Mouse (Mus musculus) liver, embryonic 11.5 days (tissue): ENCODE data around the gene Pxn. TPM values are rescaled to one million over a fixed set of nuclear protein-coding genes. Genes with fewer than 3 reads are reported as not detected.

Experiments used
- ATAC-seq: fragments of 200-750 bp; cut with Nextera tagmentation; replicated peaks from 2 replicates; pipeline ENCODE4 v1.8.0; 2017; ENCODE audit warnings: moderate number of reproducible peaks, mild to moderate bottlenecking, moderate TSS enrichment, moderate library complexity; ENCODE audit not compliant: low FRiP score
- DNase-seq: peaks from one replicate; pipeline ENCODE4 v3.0.0-alpha.2; 2017; ENCODE audit warnings: low spot score
- H3K27ac ChIP-seq: fragments of 300-500 bp; sonication (generic); 2 replicates; pipeline ENCODE4 v1.5.1; 2014; ENCODE audit warnings: mild to moderate bottlenecking, low read depth, low read length, control low read depth
- H3K27me3 ChIP-seq: fragments of 300-500 bp; sonication (generic); replicated peaks from 2 replicates; pipeline ENCODE4 v1.6.1; 2014; ENCODE audit warnings: low read length, mixed read lengths; ENCODE audit not compliant: control insufficient read depth, insufficient read depth
- H3K36me3 ChIP-seq: fragments of 300-500 bp; sonication (generic); 2 replicates; pipeline ENCODE4 v1.6.1; 2014; ENCODE audit warnings: mild to moderate bottlenecking, low read length, moderate library complexity, mixed read lengths; ENCODE audit not compliant: control insufficient read depth, insufficient read depth
- H3K4me1 ChIP-seq: fragments of 300-500 bp; sonication (generic); replicated peaks from 2 replicates; pipeline ENCODE4 v1.6.1; 2014; ENCODE audit warnings: low read length, mixed read lengths; ENCODE audit not compliant: control insufficient read depth, insufficient read depth
- H3K4me2 ChIP-seq: fragments of 300-500 bp; sonication (generic); 2 replicates; pipeline ENCODE4 v1.6.1; 2014; ENCODE audit warnings: mild to moderate bottlenecking, control low read depth, moderate library complexity
- H3K4me3 ChIP-seq: fragments of 300-500 bp; sonication (generic); 2 replicates; pipeline ENCODE4 v1.5.1; 2014; ENCODE audit warnings: low read depth, low read length, control low read depth
- H3K9ac ChIP-seq: fragments of 300-500 bp; sonication (generic); 2 replicates; pipeline ENCODE4 v1.6.1; 2014; ENCODE audit warnings: low read depth, low read length, control low read depth
- H3K9me3 ChIP-seq: fragments of 300-500 bp; sonication (generic); 2 replicates; pipeline ENCODE4 v1.6.1; 2016; ENCODE audit warnings: low read length, inconsistent platforms, mixed read lengths; ENCODE audit not compliant: control insufficient read depth
- WGBS: fragments of 180-500 bp; shearing (Covaris S2); extraction: QIAGEN DNeasy Blood & Tissue Kit; methylation state at CpG from one replicate; pipeline ENCODE4 v1.1.7; 2014; 5-methylcytosine and 5-hydroxymethylcytosine counted together
- polyA plus RNA-seq: library from polyadenylated mRNA; unstranded; fragments of >200 nt; fragmentation: Nextera tagmentation; extraction: Ambion mirVana; gene quantifications from 2 replicates; pipeline ENCODE4 v1.2.1, GENCODE M21; 2014

Gene Pxn
- polyA plus RNA-seq, 1 experiment from 2014 or later, result 12.4 TPM

- H3K4me2 ChIP-seq, result peak within 1 kb of the TSS; percentile 70
- H3K9ac ChIP-seq, result peak within 1 kb of the TSS; percentile 62
- DNase-seq (peak; percentile 76), ATAC-seq (peak; percentile 86)
- no peaks in the 10 kb centered on the region for H3K36me3 ChIP-seq
- no peaks in the 10 kb centered on the region for H3K9me3 ChIP-seq
- H3K27ac ChIP-seq, result no peak within 1 kb of the TSS
- H3K4me3 ChIP-seq, result peak within 1 kb of the TSS; percentile 46
- WGBS, result 8% methylated on average over 30 of the region's 30 CpGs
- 0 out of 2 replicates have a peak, but pooled peaks cover 3% of the 10 kb centered on the region for H3K27me3 ChIP-seq
- peaks cover 10% of the 10 kb centered on the region for H3K4me1 ChIP-seq
These were observed 22.2 kb upstream of the Pxn start, which contains the start of gene Sirt4 for GRCm38 (mm10) chr5:115483947-115484920. Gene Sirt4 (minus strand): TSS chr5:115484725.

DNA sequence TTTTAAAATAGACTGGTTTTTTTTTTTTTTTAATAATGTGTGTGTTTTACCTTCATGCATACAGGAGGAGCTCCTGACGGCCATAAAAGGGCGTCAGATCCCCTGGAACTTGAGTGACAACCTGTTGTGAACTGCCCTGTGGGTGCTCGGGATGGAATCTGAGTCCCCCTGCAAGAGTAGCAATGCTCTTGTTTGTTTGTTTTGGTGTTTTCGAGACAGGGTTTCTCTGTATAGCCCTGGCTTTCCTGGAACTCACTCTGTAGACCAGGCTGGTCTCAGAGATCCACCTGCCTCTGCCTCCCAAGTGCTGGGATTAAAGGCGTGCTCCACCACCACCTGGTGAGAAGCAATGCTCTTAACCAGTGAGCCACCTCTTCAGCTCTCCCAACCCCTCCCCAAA lies 21.5 kb upstream of the Pxn start:
- ATAC-seq (no peak), DNase-seq (no peak)
- Histone ChIP-seq H3K4me3 (peak overlapping the region; percentile 46), H3K27ac (no peak overlapping the region), H3K4me2 (peak overlapping the region; percentile 70), H3K9me3 (no peaks in the 10 kb centered on the region), H3K27me3 (0 out of 2 replicates have a peak, but pooled peaks cover 3% of the 10 kb centered on the region), H3K36me3 (no peaks in the 10 kb centered on the region), H3K9ac (peak overlapping the region; percentile 62), H3K4me1 (peaks cover 10% of the 10 kb centered on the region)
- 61% methylated on average over 5 of the region's 5 CpGs for WGBS

DNA sequence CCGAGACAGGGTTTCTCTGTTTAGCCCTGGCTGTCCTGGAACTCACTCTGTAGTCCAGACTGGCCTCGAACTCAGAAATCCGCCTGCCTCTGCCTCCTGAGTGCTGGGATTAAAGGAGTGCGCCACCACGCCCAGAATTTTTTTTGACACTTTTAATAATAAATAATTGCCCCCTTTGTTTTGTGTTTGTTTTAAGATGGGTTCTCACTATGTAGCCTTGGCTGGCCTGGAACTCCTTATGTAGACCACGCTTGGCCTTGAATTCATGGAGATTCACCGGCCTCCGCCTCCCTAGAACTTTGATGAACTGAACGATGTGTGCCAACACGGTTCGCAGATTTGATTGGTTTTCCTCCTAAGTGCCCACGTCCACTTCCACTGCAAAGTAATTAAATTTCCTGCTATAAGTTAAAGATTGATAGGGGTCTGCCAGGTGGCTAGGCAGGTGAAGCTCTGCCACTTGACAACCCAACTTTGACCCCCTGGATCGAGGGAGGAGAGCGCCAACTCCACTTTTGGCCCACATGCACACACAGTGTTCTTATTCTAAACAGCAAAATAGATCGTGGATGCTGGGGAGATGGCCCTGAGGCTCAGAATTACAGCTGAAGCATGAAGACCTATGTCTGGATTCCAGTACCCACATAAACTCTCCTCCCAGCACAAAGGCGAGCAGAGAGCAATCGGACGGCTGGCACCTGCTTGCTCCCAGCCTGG lies 20.8 kb upstream of the Pxn start:
- ATAC-seq, result no peak
- Histone ChIP-seq H3K4me1 (peaks cover 7% of the 10 kb centered on the region; the same call in 1 of the 2 replicates), H3K36me3 (no peaks in the 10 kb centered on the region), H3K4me2 (no peak overlapping the region), H3K27ac (no peak overlapping the region), H3K9me3 (no peaks in the 10 kb centered on the region), H3K4me3 (no peak overlapping the region), H3K27me3 (no peaks in the 10 kb centered on the region), H3K9ac (no peak overlapping the region)
- WGBS, result 88% methylated on average over 18 of the region's 18 CpGs
- DNase-seq, result no peak

GRCm38 (mm10) chr5:115486726-115487125 lies 19.8 kb upstream of the Pxn start:
- Histone ChIP-seq H3K4me1 (peaks cover 17% of the 10 kb centered on the region), H3K4me2 (no peak overlapping the region), H3K9me3 (no peaks in the 10 kb centered on the region), H3K36me3 (no peaks in the 10 kb centered on the region), H3K9ac (no peak overlapping the region), H3K27ac (no peak overlapping the region), H3K27me3 (no peaks in the 10 kb centered on the region), H3K4me3 (no peak overlapping the region)
- ATAC-seq (no peak), DNase-seq (no peak)
- WGBS, result 46% methylated on average over 4 of the region's 4 CpGs

DNA sequence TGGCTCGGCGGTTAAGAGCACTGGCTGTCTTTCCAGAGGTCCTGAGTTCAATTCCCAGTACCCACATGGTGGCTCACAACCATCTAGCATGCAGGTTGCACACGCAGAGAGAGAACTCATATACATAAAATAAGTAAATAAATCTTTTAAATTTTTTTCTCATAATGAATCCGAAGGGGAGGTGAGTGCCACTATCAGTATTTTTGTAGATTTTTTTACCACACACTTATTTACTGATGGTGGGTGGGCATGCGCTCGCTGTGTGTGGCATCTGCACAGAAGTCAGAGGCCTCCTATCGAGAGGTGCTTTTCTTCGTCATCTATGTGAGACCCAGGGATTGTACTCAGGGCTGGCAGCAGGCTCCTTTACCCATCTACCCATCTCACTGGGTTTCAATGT lies 19.1 kb upstream of the Pxn start:
- 82% methylated on average over 8 of the region's 8 CpGs for WGBS
- no peak for DNase-seq
- H3K4me2 ChIP-seq, result no peak overlapping the region
- ATAC-seq, result no peak
- no peak overlapping the region for H3K27ac ChIP-seq
- H3K9ac ChIP-seq, result no peak overlapping the region
- H3K27me3 ChIP-seq, result no peaks in the 10 kb centered on the region
- H3K4me3 ChIP-seq, result no peak overlapping the region
- H3K4me1 ChIP-seq, result peaks cover 23% of the 10 kb centered on the region
- H3K9me3 ChIP-seq, result no peaks in the 10 kb centered on the region
- H3K36me3 ChIP-seq, result no peaks in the 10 kb centered on the region

GRCm38 (mm10) chr5:115487942-115488580 lies 18.4 kb upstream of the Pxn start:
- DNase-seq (no peak), ATAC-seq (no peak)
- peak overlapping the region; percentile 79 for H3K4me2 ChIP-seq
- peak overlapping the region; percentile 73 for H3K9ac ChIP-seq
- H3K27me3 ChIP-seq, result no peaks in the 10 kb centered on the region
- peaks cover 23% of the 10 kb centered on the region for H3K4me1 ChIP-seq
- no peak overlapping the region for H3K27ac ChIP-seq
- H3K4me3 ChIP-seq, result no peak overlapping the region
- no peaks in the 10 kb centered on the region for H3K36me3 ChIP-seq
- no peaks in the 10 kb centered on the region for H3K9me3 ChIP-seq
- 69% methylated on average over 9 of the region's 9 CpGs for WGBS

DNA sequence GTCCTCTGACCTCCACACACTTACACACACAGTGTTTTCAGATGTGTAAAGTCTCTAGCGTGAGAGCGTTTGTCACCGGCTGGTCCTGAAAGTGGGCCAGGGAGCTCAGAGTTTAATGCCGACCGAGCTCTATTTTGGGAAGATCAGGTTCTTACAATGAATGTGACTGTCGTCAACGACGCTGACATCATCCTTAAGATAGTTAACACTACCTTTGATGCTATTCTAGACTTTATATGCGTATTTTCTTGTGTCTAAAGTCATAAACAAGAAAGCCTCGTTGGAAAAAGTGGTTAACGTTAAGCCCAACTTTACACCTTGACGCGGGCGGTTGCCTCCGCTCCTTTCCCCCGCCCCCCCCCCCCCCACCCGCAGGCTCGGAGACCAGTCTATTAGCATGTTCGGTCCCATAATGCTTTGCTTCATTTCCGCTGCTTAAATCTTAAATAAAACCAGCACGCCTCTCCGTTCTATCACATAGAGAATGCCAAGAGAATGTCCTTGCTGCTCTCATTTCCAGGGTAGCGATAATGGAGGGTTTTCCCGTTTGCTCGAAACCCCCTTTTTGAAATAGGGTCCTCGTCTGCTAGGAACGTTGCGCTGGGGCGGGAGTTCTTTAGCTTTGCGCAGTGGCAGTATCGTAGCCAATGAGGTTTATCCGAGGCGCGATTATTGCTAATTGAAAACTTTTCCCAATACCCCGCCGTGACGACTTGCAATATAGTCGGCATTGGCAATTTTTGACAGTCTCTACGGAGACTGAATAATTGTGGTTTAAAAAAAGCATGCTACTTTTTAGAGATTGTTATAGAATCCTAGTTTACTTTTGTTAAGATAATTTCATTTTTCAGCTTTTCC lies 17.4 kb upstream of the Pxn start:
- H3K27me3 ChIP-seq, result no peaks in the 10 kb centered on the region
- under 1% methylated on average over 39 of the region's 39 CpGs for WGBS
- peak overlapping the region; percentile 81 for H3K9ac ChIP-seq
- H3K4me1 ChIP-seq, result peaks cover 25% of the 10 kb centered on the region
- H3K27ac ChIP-seq, result peak overlapping the region; percentile 100
- DNase-seq (peak; percentile 82), ATAC-seq (peak; percentile 75)
- peak overlapping the region; percentile 46 for H3K4me3 ChIP-seq
- no peaks in the 10 kb centered on the region for H3K9me3 ChIP-seq
- no peaks in the 10 kb centered on the region for H3K36me3 ChIP-seq
- peak overlapping the region; percentile 79 for H3K4me2 ChIP-seq
